Mouse (Mus musculus): ENCODE measurements around the gene Gtf2ird1.
A peak's percentile ranks its signal among the peaks of the same experiment; 100 is the strongest.

Gtf2ird1 gene

GRCm38 (mm10) chr5:134312691-134313450, 143.6 kb downstream of the Gtf2ird1 start:
- peak; percentile 34 for DNase-seq (ENCODE audit: low spot score)

GRCm38 (mm10) chr5:134311894-134312411, 144.6 kb downstream of the Gtf2ird1 start:
- DNase-seq (ENCODE audit: low spot score) = no peak

- DNase-seq (ENCODE audit: low spot score) = no peak
Observed at GRCm38 (mm10) chr5:134310201-134310600, 146.3 kb downstream of the Gtf2ird1 start.

GRCm38 (mm10) chr5:134309345-134309744, 147.2 kb downstream of the Gtf2ird1 start:
- no peak for DNase-seq (ENCODE audit: low spot score)
